Mouse (Mus musculus): ENCODE measurements at regions not wholly inside any gene's neighbourhood (a gene's known extent, or its start where the extent isn't known, plus 50 kb on each side); places are given as distances from the start of the nearest gene placed in this dataset.

- Histone ChIP-seq H3K27ac (replicated peaks; ENCODE audit: low read depth, low read length) (no peak overlapping the region), H3K27me3 (ENCODE audit: control insufficient read depth, insufficient read depth, low read length) (no peaks in the 10 kb centered on the region), H3K9ac (ENCODE audit: low read depth, low read length, severe bottlenecking) (no peak overlapping the region), H3K4me3 (replicated peaks; ENCODE audit: low read length) (no peak overlapping the region), H3K9me3 (ENCODE audit: control insufficient read depth, low read length) (no peaks in the 10 kb centered on the region), H3K4me1 (ENCODE audit: control insufficient read depth, insufficient read depth, low read length) (no peaks in the 10 kb centered on the region), H3K4me2 (replicated peaks; ENCODE audit: low read depth, low read length, severe bottlenecking) (no peak overlapping the region), H3K36me3 (ENCODE audit: control insufficient read depth, insufficient read depth, low read length) (no peaks in the 10 kb centered on the region)
- ATAC-seq (ENCODE audit: low FRiP score, low read depth): no peak
- 77% methylated on average over 3 of the region's 3 CpGs for WGBS
- DNase-seq (ENCODE audit: low spot score): no peak
- no peak for TF ChIP-seq POLR2A (IDR thresholded peaks at IDR 0.05; ENCODE audit: borderline replicate concordance, extremely low read depth, insufficient read depth, insufficient read length)
Observed at GRCm38 (mm10) chr6:101463812-101464320, 86.2 kb upstream of the Pdzrn3 start.

GRCm38 (mm10) chr6:101446720-101447119 is 69.0 kb upstream of the Pdzrn3 start:
- Histone ChIP-seq H3K27me3 (ENCODE audit: control insufficient read depth, insufficient read depth, low read length) (no peaks in the 10 kb centered on the region), H3K4me3 (replicated peaks; ENCODE audit: low read length) (no peak overlapping the region), H3K4me1 (ENCODE audit: control insufficient read depth, insufficient read depth, low read length) (no peaks in the 10 kb centered on the region), H3K4me2 (replicated peaks; ENCODE audit: low read depth, low read length, severe bottlenecking) (no peak overlapping the region), H3K9ac (ENCODE audit: low read depth, low read length, severe bottlenecking) (no peak overlapping the region), H3K27ac (replicated peaks; ENCODE audit: low read depth, low read length) (no peak overlapping the region), H3K36me3 (ENCODE audit: control insufficient read depth, insufficient read depth, low read length) (no peaks in the 10 kb centered on the region), H3K9me3 (ENCODE audit: control insufficient read depth, low read length) (no peaks in the 10 kb centered on the region)
- DNase-seq (ENCODE audit: low spot score) (peak; percentile 11), ATAC-seq (ENCODE audit: low FRiP score, low read depth) (no peak)
- TF ChIP-seq POLR2A (IDR thresholded peaks at IDR 0.05; ENCODE audit: borderline replicate concordance, extremely low read depth, insufficient read depth, insufficient read length): no peak
- 75% methylated on average over 5 of the region's 5 CpGs for WGBS

- no peak for ATAC-seq (ENCODE audit: low FRiP score, low read depth)
- DNase-seq (ENCODE audit: low spot score): peak; percentile 7
- H3K36me3 ChIP-seq (ENCODE audit: control insufficient read depth, insufficient read depth, low read length): no peaks in the 10 kb centered on the region
- TF ChIP-seq POLR2A (IDR thresholded peaks at IDR 0.05; ENCODE audit: borderline replicate concordance, extremely low read depth, insufficient read depth, insufficient read length): no peak
- H3K4me1 ChIP-seq (ENCODE audit: control insufficient read depth, insufficient read depth, low read length): no peaks in the 10 kb centered on the region
- H3K4me3 ChIP-seq (replicated peaks; ENCODE audit: low read length): no peak overlapping the region
- no peaks in the 10 kb centered on the region for H3K27me3 ChIP-seq (ENCODE audit: control insufficient read depth, insufficient read depth, low read length)
- 50% methylated on average over 2 of the region's 2 CpGs for WGBS
- H3K9me3 ChIP-seq (ENCODE audit: control insufficient read depth, low read length): no peaks in the 10 kb centered on the region
- H3K4me2 ChIP-seq (replicated peaks; ENCODE audit: low read depth, low read length, severe bottlenecking): no peak overlapping the region
- no peak overlapping the region for H3K9ac ChIP-seq (ENCODE audit: low read depth, low read length, severe bottlenecking)
- no peak overlapping the region for H3K27ac ChIP-seq (replicated peaks; ENCODE audit: low read depth, low read length)
Observed at GRCm38 (mm10) chr6:101446316-101446715, 68.6 kb upstream of the Pdzrn3 start.

- ATAC-seq (ENCODE audit: low FRiP score, low read depth) (peak; percentile 50; the same call in 1 of the 2 replicates), DNase-seq (ENCODE audit: low spot score) (no peak)
- Histone ChIP-seq H3K27me3 (ENCODE audit: control insufficient read depth, insufficient read depth, low read length) (peaks cover 4% of the 10 kb centered on the region; the same call in 1 of the 2 replicates), H3K36me3 (ENCODE audit: control insufficient read depth, insufficient read depth, low read length) (no peaks in the 10 kb centered on the region), H3K4me1 (ENCODE audit: control insufficient read depth, insufficient read depth, low read length) (peaks cover 9% of the 10 kb centered on the region), H3K9me3 (ENCODE audit: control insufficient read depth, low read length) (no peaks in the 10 kb centered on the region), H3K9ac (ENCODE audit: low read depth, low read length, severe bottlenecking) (no peak overlapping the region), H3K4me2 (replicated peaks; ENCODE audit: low read depth, low read length, severe bottlenecking) (no peak overlapping the region; the same call in 1 of the 2 replicates), H3K4me3 (replicated peaks; ENCODE audit: low read length) (no peak overlapping the region), H3K27ac (replicated peaks; ENCODE audit: low read depth, low read length) (no peak overlapping the region)
- TF ChIP-seq POLR2A (IDR thresholded peaks at IDR 0.05; ENCODE audit: borderline replicate concordance, extremely low read depth, insufficient read depth, insufficient read length): no peak
- WGBS: 8% methylated on average over 8 of the region's 8 CpGs
Observed at GRCm38 (mm10) chr6:101432769-101433168, 55.1 kb upstream of the Pdzrn3 start.

GRCm38 (mm10) chr6:101429634-101430033 is 51.9 kb upstream of the Pdzrn3 start:
- Histone ChIP-seq H3K4me1 (ENCODE audit: control insufficient read depth, insufficient read depth, low read length) (peaks cover 9% of the 10 kb centered on the region), H3K4me2 (replicated peaks; ENCODE audit: low read depth, low read length, severe bottlenecking) (no peak overlapping the region), H3K27me3 (ENCODE audit: control insufficient read depth, insufficient read depth, low read length) (peaks cover 4% of the 10 kb centered on the region; the same call in 1 of the 2 replicates), H3K36me3 (ENCODE audit: control insufficient read depth, insufficient read depth, low read length) (no peaks in the 10 kb centered on the region), H3K4me3 (replicated peaks; ENCODE audit: low read length) (no peak overlapping the region), H3K9ac (ENCODE audit: low read depth, low read length, severe bottlenecking) (no peak overlapping the region), H3K9me3 (ENCODE audit: control insufficient read depth, low read length) (no peaks in the 10 kb centered on the region), H3K27ac (replicated peaks; ENCODE audit: low read depth, low read length) (no peak overlapping the region)
- WGBS: 68% methylated on average over 2 of the region's 2 CpGs
- no peak for DNase-seq (ENCODE audit: low spot score)
- no peak for TF ChIP-seq POLR2A (IDR thresholded peaks at IDR 0.05; ENCODE audit: borderline replicate concordance, extremely low read depth, insufficient read depth, insufficient read length)
- no peak for ATAC-seq (ENCODE audit: low FRiP score, low read depth)
